Mouse (Mus musculus): Measurements from ENCODE around the gene Zfp92.

- TF ChIP-seq CTCF (IDR thresholded peaks at IDR 0.05; ENCODE audit: extremely low read depth, insufficient read depth, low read length) (no peak), POLR2A (IDR thresholded peaks at IDR 0.05; ENCODE audit: extremely low read depth, insufficient read depth, low read length) (no peak)
These were observed 57.4 kb downstream of the Zfp92 start for GRCm38 (mm10) chrX:73468330-73468729.

Measured in cortical plate, adult 2 months (tissue).